Mouse (Mus musculus) CH12.LX (cell line): ENCODE measurements around the gene Dusp21. TPM values are rescaled to one million over a fixed set of nuclear protein-coding genes. Genes with fewer than 3 reads are reported as not detected.

Experiments
- DNase-seq: peaks from one replicate; pipeline ENCODE4 v3.0.0-alpha.2; 2013; ENCODE audit errors: extremely low read depth
- H3K27ac ChIP-seq: 2 replicates; pipeline ENCODE4 v1.5.1; 2012; ENCODE audit warnings: low read depth, mild to moderate bottlenecking, control low read depth, moderate library complexity; ENCODE audit not compliant: insufficient read depth
- H3K27me3 ChIP-seq: replicated peaks from 2 replicates; pipeline ENCODE3; 2012; ENCODE audit warnings: inconsistent platforms
- H3K36me3 ChIP-seq, 2 experiments: replicated peaks in 1 of 2; 2 replicates each; pipeline versions ENCODE3 to v1.6.1; 2012; ENCODE audit warnings: inconsistent platforms in 1 of 2, low read length in 1 of 2, mild to moderate bottlenecking in 1 of 2, mixed read lengths in 1 of 2, moderate library complexity in 1 of 2; ENCODE audit not compliant: control insufficient read depth in 1 of 2, insufficient read depth in 1 of 2
- H3K4me1 ChIP-seq, 2 experiments: 2 replicates each; pipeline ENCODE4 v1.6.1; 2012; ENCODE audit warnings: inconsistent platforms in 1 of 2, moderate library complexity in 1 of 2; ENCODE audit not compliant: insufficient read depth in 2 of 2, control insufficient read depth in 1 of 2
- H3K4me2 ChIP-seq: 2 replicates; pipeline ENCODE4 v1.6.1; 2012; ENCODE audit warnings: low read depth, mild to moderate bottlenecking, control low read depth; ENCODE audit not compliant: poor library complexity, insufficient read depth, severe bottlenecking
- H3K4me3 ChIP-seq, 3 experiments: fragments of 150-350 bp in 1 of 3; sonication (generic) in 1 of 3; replicated peaks in 1 of 3; 2 replicates each; pipeline versions ENCODE3 to v1.5.1; 2011 to 2012; ENCODE audit warnings: low read depth in 2 of 3, low read length in 2 of 3, mild to moderate bottlenecking in 2 of 3, moderate library complexity in 2 of 3, control low read depth in 1 of 3, improper control_type of control experiment in 1 of 3, inconsistent platforms in 1 of 3, mixed read lengths in 1 of 3; ENCODE audit not compliant: poor library complexity in 1 of 3
- H3K79me2 ChIP-seq: replicated peaks from 2 replicates; pipeline ENCODE4 v1.6.1; 2012; ENCODE audit warnings: mild to moderate bottlenecking, moderate library complexity; ENCODE audit not compliant: control insufficient read depth, poor library complexity, insufficient read depth, severe bottlenecking; ENCODE audit errors: extremely low read depth
- H3K9ac ChIP-seq: 2 replicates; pipeline ENCODE4 v1.6.1; 2012; ENCODE audit warnings: low read depth, mild to moderate bottlenecking, control low read depth, moderate library complexity; ENCODE audit not compliant: insufficient read depth
- H3K9me3 ChIP-seq: replicated peaks from 2 replicates; pipeline ENCODE3; 2012; ENCODE audit warnings: low read length, inconsistent platforms, mixed read lengths
- E2F4 ChIP-seq: IDR thresholded peaks from 2 replicates; pipeline ENCODE4 v1.6.1; 2011; ENCODE audit warnings: low read depth, low read length, improper control_type of control experiment; ENCODE audit not compliant: insufficient replicate concordance
- ELF1 ChIP-seq: IDR thresholded peaks from 2 replicates; pipeline ENCODE4 v1.6.1; 2014; ENCODE audit warnings: low read depth, mild to moderate bottlenecking, inconsistent platforms, low read length, improper control_type of control experiment
- GABPA ChIP-seq: IDR thresholded peaks from 2 replicates; pipeline ENCODE4 v1.6.1; 2012; ENCODE audit warnings: low read depth, low read length, improper control_type of control experiment, inconsistent platforms; ENCODE audit not compliant: insufficient replicate concordance
- IRF4 ChIP-seq: IDR thresholded peaks from 2 replicates; pipeline ENCODE4 v1.6.1; 2014; ENCODE audit warnings: low read depth, mild to moderate bottlenecking, inconsistent platforms, low read length, improper control_type of control experiment
- MAFK ChIP-seq: IDR thresholded peaks from 2 replicates; pipeline ENCODE4 v1.6.1; 2011; ENCODE audit warnings: low read length, improper control_type of control experiment; ENCODE audit not compliant: insufficient replicate concordance
- MAX ChIP-seq: IDR thresholded peaks from 2 replicates; pipeline ENCODE4 v1.6.1; 2011; ENCODE audit warnings: low read length, improper control_type of control experiment
- MEF2A ChIP-seq: IDR thresholded peaks from 2 replicates; pipeline ENCODE4 v1.6.1; 2014; ENCODE audit warnings: low read depth, mild to moderate bottlenecking, inconsistent platforms, low read length, improper control_type of control experiment, borderline replicate concordance
- MXI1 ChIP-seq: IDR thresholded peaks from 2 replicates; pipeline ENCODE4 v1.6.1; 2011; ENCODE audit warnings: mild to moderate bottlenecking, low read depth, low read length, improper control_type of control experiment
- MYC ChIP-seq: IDR thresholded peaks from 2 replicates; pipeline ENCODE4 v1.6.1; 2011; ENCODE audit warnings: low read depth, mild to moderate bottlenecking, improper control_type of control experiment, low read length
- POLR2AphosphoS2 ChIP-seq: IDR thresholded peaks from 2 replicates; pipeline ENCODE4 v1.6.1; 2011; ENCODE audit warnings: low read depth, low read length, improper control_type of control experiment
- RCOR1 ChIP-seq: conservative IDR thresholded peaks from 2 replicates; pipeline ENCODE4 v1.6.1; 2012; ENCODE audit warnings: low read depth, mild to moderate bottlenecking, inconsistent platforms, low read length, improper control_type of control experiment
- SMC3 ChIP-seq: IDR thresholded peaks from 2 replicates; pipeline ENCODE4 v1.6.1; 2011; ENCODE audit warnings: low read depth, low read length, improper control_type of control experiment
- TCF12 ChIP-seq: IDR thresholded peaks from 2 replicates; pipeline ENCODE4 v1.6.1; 2014; ENCODE audit warnings: low read depth, mild to moderate bottlenecking, inconsistent platforms, low read length, improper control_type of control experiment
- ZC3H11A ChIP-seq: IDR thresholded peaks from 2 replicates; pipeline ENCODE4 v1.6.1; 2012; ENCODE audit warnings: low read depth, mild to moderate bottlenecking, inconsistent platforms, low read length, improper control_type of control experiment
- ZKSCAN1 ChIP-seq: IDR thresholded peaks from 2 replicates; pipeline ENCODE4 v1.6.1; 2012; ENCODE audit warnings: low read depth, inconsistent platforms, low read length, improper control_type of control experiment, borderline replicate concordance
- ZMIZ1 ChIP-seq: IDR thresholded peaks from 2 replicates; pipeline ENCODE4 v1.6.1; 2012; ENCODE audit warnings: low read depth, mild to moderate bottlenecking, inconsistent platforms, low read length, improper control_type of control experiment
- dilution Hi-C: fragments of 300-500 bp; cut with MboI; formaldehyde crosslinking; loops from 2 replicates; pipeline ENCODE4 v1.14.3; 2020; ENCODE audit warnings: low sequenced_read_pairs; ENCODE audit not compliant: extremely low pct_unique_long_range_greater_than_20kb, extremely low pct_ligation_motif_present
- in situ Hi-C: fragments of 300-500 bp; cut with MboI; formaldehyde crosslinking; loops from 3 replicates; pipeline ENCODE4 v1.14.3; 2019; ENCODE audit warnings: low sequenced_read_pairs, low pct_ligation_motif_present, low pct_unique_long_range_greater_than_20kb, mixed read lengths
- polyA plus RNA-seq: library from polyadenylated mRNA; unstranded; fragments of >175 nt; gene quantifications from 2 replicates; pipeline ENCODE4 v1.2.1, GENCODE M21; 2012; ENCODE audit warnings: low read depth; ENCODE audit not compliant: insufficient read length
- total RNA-seq, 2 experiments: library from RNA; depleted of rRNA; stranded (reverse); fragments of 300-350 nt in 1 of 2; fragments of >200 nt in 1 of 2; gene quantifications; 2 replicates each; pipeline ENCODE4 v1.2.3; 2012 to 2014

The Dusp21 gene
- not detected in 2 replicates for total RNA-seq (2012; rRNA removed)
- total RNA-seq (2014; rRNA removed) = not detected in 2 replicates
- not detected in 2 replicates for polyA plus RNA-seq

DNA sequence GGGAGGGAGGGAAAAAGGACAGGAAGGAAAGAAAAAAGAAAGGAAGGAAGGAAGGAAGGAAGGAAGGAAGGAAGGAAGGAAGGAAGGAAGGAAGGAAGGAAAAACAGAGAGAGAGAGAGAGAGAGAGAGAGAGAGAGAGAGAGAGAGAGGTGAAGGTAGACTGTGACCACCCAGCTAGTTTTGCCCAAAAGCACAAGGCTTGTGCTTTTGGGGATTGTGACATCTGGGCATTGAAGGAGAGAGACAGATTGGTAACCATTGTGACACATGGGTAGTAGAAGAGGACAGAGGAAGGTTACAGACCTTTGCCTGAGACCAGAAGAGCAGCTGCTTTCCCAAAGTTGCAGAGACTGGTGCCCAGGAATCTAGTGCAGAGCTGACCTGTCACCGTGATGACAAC is at the start of gene Dusp21:
Gene Dusp21, plus strand, starts transcription at position 301 of the 400 bp plus-strand sequence.
- Histone ChIP-seq H3K4me3 (no peak within 1 kb of the TSS), H3K9me3 (no peaks in the 10 kb centered on the region), H3K27me3 (no peaks in the 10 kb centered on the region), H3K36me3 (no peaks in the 10 kb centered on the region), H3K9ac (no peak within 1 kb of the TSS), H3K4me1 (no peaks in the 10 kb centered on the region), H3K27ac (no peak within 1 kb of the TSS), H3K4me2 (no peak within 1 kb of the TSS), H3K79me2 (no peaks in the 10 kb centered on the region)
- TF ChIP-seq ZC3H11A = no peak
- no peak for TF ChIP-seq IRF4
- TF ChIP-seq MXI1 = no peak
- no peak for TF ChIP-seq MAFK
- TF ChIP-seq RCOR1 = no peak
- TF ChIP-seq POLR2AphosphoS2 = no peak
- no peak for TF ChIP-seq TCF12
- no peak for TF ChIP-seq MAX
- no peak for TF ChIP-seq SMC3
- TF ChIP-seq E2F4 = no peak
- no peak for TF ChIP-seq GABPA
- TF ChIP-seq MYC = no peak
- TF ChIP-seq MEF2A = no peak
- no peak for TF ChIP-seq ZKSCAN1
- no peak for TF ChIP-seq ELF1
- no peak for DNase-seq
- dilution Hi-C loops (no loop called here), in situ Hi-C loops (no loop called here)

DNA sequence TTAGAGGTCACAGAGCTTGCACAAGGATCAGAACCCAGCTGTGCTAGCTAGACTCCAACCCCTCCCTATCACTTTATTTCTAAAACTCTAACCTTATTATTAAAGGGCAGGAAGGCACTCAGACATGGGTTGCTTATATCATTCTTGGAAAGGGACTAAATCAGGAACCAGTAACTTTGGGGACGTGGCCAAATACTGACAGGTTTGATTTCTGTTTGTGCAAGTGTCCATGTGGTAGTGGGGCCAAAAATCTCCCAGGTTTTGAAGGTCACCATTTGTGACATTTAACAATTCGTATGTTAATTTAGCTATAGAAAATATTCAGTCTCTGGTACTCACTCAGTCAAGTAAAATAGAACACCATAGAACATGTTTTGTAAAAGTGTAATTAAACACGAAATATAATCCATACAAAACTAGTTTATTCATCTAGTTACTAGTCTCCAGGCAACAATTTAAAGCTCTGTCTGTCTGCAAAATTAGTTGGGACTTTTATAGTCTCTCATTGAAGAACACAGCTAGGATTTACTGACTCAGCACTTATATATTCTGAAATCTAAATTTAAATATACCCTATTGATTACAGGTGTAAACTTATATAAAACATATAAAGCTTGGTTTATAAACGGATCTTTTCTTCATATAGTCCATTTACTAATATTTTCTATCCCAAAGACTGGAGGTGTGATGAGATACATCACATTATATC is 15.2 kb downstream of the Dusp21 start:
- TF ChIP-seq MAFK (peak; percentile 80), ZMIZ1 (no peak)
- Histone ChIP-seq H3K4me3 (no peak overlapping the region), H3K4me2 (no peak overlapping the region), H3K9me3 (no peaks in the 10 kb centered on the region), H3K79me2 (peaks cover 17% of the 10 kb centered on the region), H3K27me3 (no peaks in the 10 kb centered on the region), H3K9ac (no peak overlapping the region; the same call in 1 of the 2 replicates), H3K36me3 (no peaks in the 10 kb centered on the region), H3K27ac (no peak overlapping the region), H3K4me1 (no peaks in the 10 kb centered on the region)
- dilution Hi-C loops (no loop called here), in situ Hi-C loops (no loop called here)
- DNase-seq = no peak
